Comparison of ENCODE assay signal across 9 mouse cellular contexts in genomic region chr17:35003022-35003838, GRCm38 (mm10). TPM values are rescaled to one million over a fixed set of nuclear protein-coding genes. Genes with fewer than 3 reads are reported as not detected.
DNase-seq lines count a peak whose midpoint lies in the region; ATAC-seq and TF ChIP-seq lines count a peak whose summit lies in the region.
"Had no signal": no experiment of that assay in that cellular context is flagged by ENCODE, and none has a peak within 500 bp of the region (broad histone marks: within the 10 kb centered on the region; RNA-seq: fewer than 3 reads in every experiment).

No protein-coding gene starts in this region.

- H3K9ac ChIP-seq in heart, embryonic 14.5 days (ENCODE audit: low read length): peak overlapping the region; percentile 93; the same call in 1 of the 2 replicates
- H3K9ac ChIP-seq in forebrain, embryonic 13.5 days: peak overlapping the region; percentile 97
- H3K9ac ChIP-seq in liver, embryonic 14.5 days (replicated peaks): peak overlapping the region; percentile 81

- H3K36me3 ChIP-seq in heart, embryonic 14.5 days (ENCODE audit: control insufficient read depth, insufficient read depth, low read length): peaks cover 52% of the 10 kb centered on the region
- H3K36me3 ChIP-seq in E14TG2a.4 (ENCODE audit: insufficient read depth, low read length): peaks cover 71% of the 10 kb centered on the region
- H3K36me3 ChIP-seq in forebrain, embryonic 13.5 days (ENCODE audit: poor library complexity, severe bottlenecking): peaks cover 52% of the 10 kb centered on the region
- H3K36me3 ChIP-seq in liver, embryonic 14.5 days (replicated peaks; ENCODE audit: control insufficient read depth, insufficient read depth, low read depth): peaks cover 43% of the 10 kb centered on the region

- H3K9me3 ChIP-seq in heart, embryonic 14.5 days (ENCODE audit: control insufficient read depth, low read length): no peaks in the 10 kb centered on the region
- H3K9me3 ChIP-seq in E14TG2a.4 (ENCODE audit: low read length): no peaks in the 10 kb centered on the region
- H3K9me3 ChIP-seq in forebrain, embryonic 13.5 days (replicated peaks): no peaks in the 10 kb centered on the region
- H3K9me3 ChIP-seq in liver, embryonic 14.5 days (ENCODE audit: control insufficient read depth, low read length): no peaks in the 10 kb centered on the region

- WGBS in heart, embryonic 14.5 days: 56% methylated on average over 9 of the region's 9 CpGs
- 76% methylated on average over 9 of the region's 9 CpGs for WGBS in forebrain, embryonic 13.5 days
- 33% methylated on average over 9 of the region's 9 CpGs for WGBS in liver, embryonic 14.5 days (ENCODE audit: insufficient replicate concordance)

- no peak for TF ChIP-seq CTCF in E14TG2a.4 (conservative IDR thresholded peaks at IDR 0.05; ENCODE audit: low read length)
- no peak for TF ChIP-seq CTCF in liver, embryonic 14.5 days (IDR thresholded peaks at IDR 0.05; ENCODE audit: low read depth)

- DNase-seq in heart, adult 9 months (ENCODE audit: low spot score in 2 of 2): no peak
- no peak for DNase-seq in liver, embryonic 14.5 days (ENCODE audit: low read depth in 3 of 3, low spot score in 3 of 3)
- no peak for DNase-seq in cerebellum, postnatal 4 days (ENCODE audit: low spot score in 2 of 2)
- no peak for DNase-seq in urinary bladder, postnatal 36 days (ENCODE audit: low spot score in 2 of 2)
- DNase-seq in right cerebral cortex, postnatal 25 days: no peak
- DNase-seq: kidney, adult 11 months had no signal

- no peak for TF ChIP-seq EP300 in liver, embryonic 14.5 days (IDR thresholded peaks at IDR 0.05; ENCODE audit: low read depth)

- H3K27me3 ChIP-seq in heart, embryonic 14.5 days (ENCODE audit: control insufficient read depth, insufficient read depth, low read length): no peaks in the 10 kb centered on the region
- no peaks in the 10 kb centered on the region for H3K27me3 ChIP-seq in E14TG2a.4 (ENCODE audit: insufficient read depth, low read length)
- no peaks in the 10 kb centered on the region for H3K27me3 ChIP-seq in forebrain, embryonic 13.5 days
- H3K27me3 ChIP-seq in liver, embryonic 14.5 days (ENCODE audit: control insufficient read depth, insufficient read depth, low read length): no peaks in the 10 kb centered on the region

- ATAC-seq in heart, embryonic 14.5 days (ENCODE audit: insufficient number of reproducible peaks, insufficient read depth, low FRiP score, low read depth): no peak
- ATAC-seq in forebrain, embryonic 13.5 days: no peak
- no peak for ATAC-seq in liver, embryonic 14.5 days (ENCODE audit: insufficient read depth)

- H3K27ac ChIP-seq in heart, embryonic 14.5 days (replicated peaks in 1 of 2; ENCODE audit: control insufficient read depth in 1 of 2, insufficient read depth in 1 of 2, low read depth in 2 of 2, low read length in 2 of 2): no peak overlapping the region
- 0 out of 2 replicates have a peak overlapping the region, but pooled peaks have one; percentile 98 for H3K27ac ChIP-seq in forebrain, embryonic 13.5 days
- peak overlapping the region; percentile 87 for H3K27ac ChIP-seq in liver, embryonic 14.5 days

- peaks cover 14 to 35% of the 10 kb centered on the region in 2 experiments for H3K4me1 ChIP-seq in heart, embryonic 14.5 days (ENCODE audit: control insufficient read depth in 2 of 2, insufficient read depth in 2 of 2, low read length in 2 of 2)
- peaks cover 64% of the 10 kb centered on the region for H3K4me1 ChIP-seq in E14TG2a.4 (replicated peaks; ENCODE audit: low read depth, low read length)
- H3K4me1 ChIP-seq in forebrain, embryonic 13.5 days: peaks cover 41% of the 10 kb centered on the region
- H3K4me1 ChIP-seq in liver, embryonic 14.5 days (replicated peaks; ENCODE audit: control insufficient read depth in 2 of 2, insufficient read depth in 2 of 2, low read length in 1 of 2): peaks cover 22 to 32% of the 10 kb centered on the region in 2 experiments

- peak overlapping the region in 1 of 2 experiments; percentile 74; a peak in 1 of 4 replicates for H3K4me3 ChIP-seq in heart, embryonic 14.5 days (ENCODE audit: control insufficient read depth in 1 of 2, insufficient read depth in 1 of 2, low read depth in 1 of 2, low read length in 2 of 2)
- H3K4me3 ChIP-seq in E14TG2a.4 (replicated peaks; ENCODE audit: low read length): peak overlapping the region; percentile 97
- peak overlapping the region; percentile 94 for H3K4me3 ChIP-seq in forebrain, embryonic 13.5 days
- peak overlapping the region; percentile 73 to 89 for H3K4me3 ChIP-seq in liver, embryonic 14.5 days (ENCODE audit: insufficient read depth in 1 of 2, low read depth in 2 of 2, low read length in 2 of 2)

- H3K4me2 ChIP-seq in heart, embryonic 14.5 days (ENCODE audit: low read length): peak overlapping the region; percentile 98
- H3K4me2 ChIP-seq in forebrain, embryonic 13.5 days: peak overlapping the region; percentile 100
- peak overlapping the region; percentile 88 for H3K4me2 ChIP-seq in liver, embryonic 14.5 days (ENCODE audit: low read depth)

RNA-seq across cellular contexts. Expression of gene Vars, which starts 2.4 kb away (rescaled TPM):
- 41.7 and 42.9 TPM in 2 replicates for polyA plus RNA-seq in heart, embryonic 14.5 days (2014; fragmentation: Nextera tagmentation; extraction: Ambion mirVana)
- 88.4 and 104 TPM in 2 replicates for polyA plus RNA-seq in forebrain, embryonic 13.5 days (2015; fragmentation: Nextera tagmentation; extraction: Ambion mirVana)
- 58.2 and 67.6 TPM in 2 replicates for polyA plus RNA-seq in liver, embryonic 14.5 days (2012; rRNA removed)
- polyA plus RNA-seq in liver, embryonic 14.5 days (2014; fragmentation: Nextera tagmentation; extraction: Ambion mirVana): 61.7 and 77.3 TPM in 2 replicates

RNA-seq across cellular contexts. Expression of gene Vwa7, which starts 13.1 kb away (rescaled TPM):
- 0.28 and 0.42 TPM in 2 replicates for polyA plus RNA-seq in heart, embryonic 14.5 days (2014; fragmentation: Nextera tagmentation; extraction: Ambion mirVana)
- polyA plus RNA-seq in forebrain, embryonic 13.5 days (2015; fragmentation: Nextera tagmentation; extraction: Ambion mirVana): 0.18 and 0.20 TPM in 2 replicates
- 0.12 and 0.18 TPM in 2 replicates for polyA plus RNA-seq in liver, embryonic 14.5 days (2012; rRNA removed)
- polyA plus RNA-seq in liver, embryonic 14.5 days (2014; fragmentation: Nextera tagmentation; extraction: Ambion mirVana): 0.09 TPM in 1 of 2 replicates, not detected in the other

RNA-seq across cellular contexts. Expression of gene Lsm2, which starts 21.6 kb away (rescaled TPM):
- 132 and 136 TPM in 2 replicates for polyA plus RNA-seq in heart, embryonic 14.5 days (2014; fragmentation: Nextera tagmentation; extraction: Ambion mirVana)
- 203 and 213 TPM in 2 replicates for polyA plus RNA-seq in forebrain, embryonic 13.5 days (2015; fragmentation: Nextera tagmentation; extraction: Ambion mirVana)
- 81.5 and 121 TPM in 2 replicates for polyA plus RNA-seq in liver, embryonic 14.5 days (2012; rRNA removed)
- 122 and 132 TPM in 2 replicates for polyA plus RNA-seq in liver, embryonic 14.5 days (2014; fragmentation: Nextera tagmentation; extraction: Ambion mirVana)

RNA-seq across cellular contexts. Expression of gene Sapcd1, which starts 24.6 kb away (rescaled TPM):
- 1.5 and 2.2 TPM in 2 replicates for polyA plus RNA-seq in heart, embryonic 14.5 days (2014; fragmentation: Nextera tagmentation; extraction: Ambion mirVana)
- 7.2 and 7.8 TPM in 2 replicates for polyA plus RNA-seq in forebrain, embryonic 13.5 days (2015; fragmentation: Nextera tagmentation; extraction: Ambion mirVana)
- polyA plus RNA-seq in liver, embryonic 14.5 days (2012; rRNA removed): 2.3 and 2.7 TPM in 2 replicates
- 2.5 and 2.7 TPM in 2 replicates for polyA plus RNA-seq in liver, embryonic 14.5 days (2014; fragmentation: Nextera tagmentation; extraction: Ambion mirVana)

RNA-seq across cellular contexts. Expression of gene Hspa1l, which starts 30.7 kb away (rescaled TPM):
- polyA plus RNA-seq in heart, embryonic 14.5 days (2014; fragmentation: Nextera tagmentation; extraction: Ambion mirVana): 2.2 and 2.7 TPM in 2 replicates
- 1.00 and 1.3 TPM in 2 replicates for polyA plus RNA-seq in forebrain, embryonic 13.5 days (2015; fragmentation: Nextera tagmentation; extraction: Ambion mirVana)
- 0.02 TPM in 1 of 2 replicates, not detected in the other for polyA plus RNA-seq in liver, embryonic 14.5 days (2012; rRNA removed)
- polyA plus RNA-seq in liver, embryonic 14.5 days (2014; fragmentation: Nextera tagmentation; extraction: Ambion mirVana): 0.19 and 0.25 TPM in 2 replicates

Comparison
In these comparisons a context has a peak if more than half of its experiments do, and no peak if none do; other contexts are left out.
1. H3K27ac ChIP-seq: peak in forebrain, embryonic 13.5 days (single experiment) and liver, embryonic 14.5 days (single experiment); none in heart, embryonic 14.5 days (0 of 2).
2. Peak in every context shown above with its lines, with median percentiles within 50 percentile points of each other: H3K4me2 ChIP-seq and H3K9ac ChIP-seq.